Mouse (Mus musculus) megakaryocyte progenitor cell, adult 5-6 weeks (primary cell): Measurements from ENCODE around the gene Hecw1. TPM values are rescaled to one million over a fixed set of nuclear protein-coding genes. Genes with fewer than 3 reads are reported as not detected.

Source experiments
- ATAC-seq: replicated peaks from 2 replicates; pipeline ENCODE4 v1.8.0; 2016; ENCODE audit warnings: mild to moderate bottlenecking, moderate TSS enrichment, inconsistent platforms; ENCODE audit not compliant: poor library complexity
- total RNA-seq, 2 experiments: library from RNA; stranded (forward) in 1 of 2; stranded (reverse) in 1 of 2; fragments of 157-497, 149-512 nt in 1 of 2; fragments of 200-1000 nt in 1 of 2; gene quantifications; 2 replicates each; pipeline versions ENCODE4 v1.2.3 to v1.2.4; 2015 to 2017

Hecw1 gene
- total RNA-seq (2015) (not detected in 2 replicates), total RNA-seq (2017) (not detected in 2 replicates)

DNA sequence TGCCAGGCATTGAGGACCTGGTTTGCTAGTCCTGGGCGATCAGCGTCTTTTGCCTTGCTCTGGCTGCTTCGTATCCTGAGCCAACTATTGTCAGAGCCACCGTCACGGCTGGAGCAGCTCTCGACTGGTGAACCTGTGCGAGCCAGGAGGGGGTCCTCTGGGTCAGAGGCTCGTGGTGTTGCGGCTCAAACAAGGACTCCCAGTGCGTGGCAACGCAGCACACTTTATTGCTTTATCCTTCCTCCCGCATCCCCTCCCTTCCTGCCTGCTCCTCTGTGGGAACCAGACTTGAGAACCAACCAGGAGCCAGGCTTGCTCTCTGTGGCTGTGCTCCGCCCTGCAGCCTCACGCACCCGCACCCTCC is at the start of gene Hecw1:
Gene Hecw1, minus strand, starts transcription at position 323 of the 364 bp plus-strand sequence.
- ATAC-seq: peak; percentile 34

DNA sequence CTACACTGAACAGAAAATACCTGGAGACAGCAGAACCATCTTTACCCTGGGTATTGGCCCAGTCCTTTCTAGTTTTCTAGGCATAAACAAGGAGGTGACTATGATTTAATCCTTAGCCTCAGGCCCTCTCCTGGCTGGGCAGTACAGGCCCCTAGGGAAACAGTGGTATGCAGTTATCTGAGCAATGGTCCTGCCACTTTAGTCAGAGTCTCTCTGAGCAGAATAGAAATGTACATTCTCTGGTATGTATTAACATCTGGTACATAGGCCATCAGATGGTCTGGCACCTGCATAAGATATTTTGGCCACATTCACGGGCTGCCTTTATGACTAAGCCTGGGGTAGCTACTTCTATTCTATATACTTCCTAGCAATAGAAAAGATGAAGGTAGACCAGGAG is 38.3 kb upstream of the Hecw1 start:
- no peak for ATAC-seq

DNA sequence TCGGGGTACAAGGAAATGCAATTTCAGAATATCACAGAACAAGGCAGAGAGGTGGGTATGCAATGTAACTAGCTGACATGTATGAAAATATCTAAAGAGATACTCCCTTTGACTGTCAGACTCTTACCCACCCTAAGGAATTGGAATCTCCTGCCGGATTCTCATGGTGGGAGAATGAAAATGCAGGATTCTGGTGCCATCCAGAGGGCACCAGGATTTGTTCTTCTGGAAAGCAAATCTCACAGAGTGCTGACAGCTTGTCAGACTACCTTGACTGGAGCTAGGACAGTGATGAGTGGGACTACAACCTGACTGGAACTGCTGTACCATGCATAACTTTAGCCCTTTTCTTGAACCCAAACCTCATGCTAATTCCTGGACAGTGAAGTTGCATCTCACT is 29.6 kb upstream of the Hecw1 start:
- no peak for ATAC-seq

DNA sequence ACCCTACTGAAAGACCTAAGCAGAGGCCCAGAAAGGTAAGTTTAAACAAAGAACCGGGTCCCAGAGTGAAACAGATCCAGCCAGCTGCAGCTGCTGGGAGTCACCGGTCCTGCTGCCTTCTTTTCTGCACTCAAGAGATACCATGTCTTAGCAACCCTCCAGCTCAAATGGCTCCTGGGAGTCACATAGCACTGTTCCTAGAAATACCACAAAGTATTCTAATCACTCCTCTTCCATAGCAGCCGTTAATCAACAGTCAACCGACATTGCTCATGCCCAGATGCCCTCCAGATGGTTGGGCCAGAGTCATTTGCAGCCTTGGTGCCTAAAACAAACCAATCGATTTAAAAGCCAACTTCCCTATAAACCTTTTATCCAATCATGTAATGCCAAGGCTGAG is 19.8 kb upstream of the Hecw1 start:
- no peak for ATAC-seq

DNA sequence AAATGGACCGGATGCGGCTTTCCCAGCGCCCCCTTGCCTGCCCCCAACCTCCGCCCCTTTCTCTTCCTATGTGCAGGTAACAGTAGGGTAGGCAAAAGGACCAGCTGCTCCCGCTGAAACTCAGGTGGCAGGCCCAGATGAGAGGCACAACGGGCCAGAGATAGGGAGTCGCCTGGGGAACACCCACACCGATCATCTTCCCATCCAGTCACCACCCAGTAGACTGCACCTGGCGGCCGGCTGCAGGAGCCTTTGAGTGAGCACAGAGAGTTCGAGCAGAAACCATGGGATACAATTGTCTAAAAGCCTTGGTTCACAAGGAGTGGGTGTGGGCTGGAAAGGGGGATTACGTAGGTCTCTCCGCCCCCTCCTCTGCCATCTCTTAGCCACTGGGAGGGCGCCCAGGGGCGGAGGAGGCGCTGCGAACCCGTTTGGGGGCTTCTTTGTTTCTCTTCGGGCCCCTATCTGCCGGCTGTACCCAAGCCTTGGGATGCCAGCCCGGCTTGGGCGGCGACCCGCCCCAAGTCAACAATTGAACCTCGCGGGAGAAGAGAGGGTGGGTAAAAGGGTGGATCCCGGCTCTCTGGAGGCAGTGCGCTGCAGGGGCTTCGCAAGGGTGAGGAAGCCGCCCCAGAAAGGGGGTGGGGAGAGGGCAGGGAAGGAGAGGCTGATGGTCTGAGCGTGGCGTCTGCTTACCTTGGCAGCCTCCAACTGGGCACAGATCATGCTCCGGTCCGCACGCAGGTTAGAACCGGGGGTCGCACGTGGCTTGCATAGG is 711 bp downstream of the Hecw1 start:
- ATAC-seq: peak; percentile 9; the same call in 1 of the 2 replicates

DNA sequence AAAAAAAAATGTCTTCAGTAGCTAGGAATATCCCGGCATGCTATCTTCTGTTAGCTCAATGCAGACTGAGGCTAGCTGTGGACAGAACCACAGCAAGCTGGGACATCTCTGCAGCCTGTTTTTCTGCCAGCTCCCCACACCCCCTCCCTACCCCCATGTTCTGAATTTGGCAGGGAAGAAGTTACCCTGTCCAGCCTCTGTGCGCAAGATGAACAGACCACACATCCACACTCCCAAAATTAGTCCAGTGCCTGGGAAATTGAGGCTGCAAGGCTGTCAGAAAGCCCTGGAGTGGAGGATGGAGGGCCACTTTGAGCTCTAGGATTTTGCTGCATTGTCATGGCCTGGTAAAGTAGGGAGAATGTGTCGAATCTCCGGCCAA is 1.3 kb downstream of the Hecw1 start:
- no peak for ATAC-seq

DNA sequence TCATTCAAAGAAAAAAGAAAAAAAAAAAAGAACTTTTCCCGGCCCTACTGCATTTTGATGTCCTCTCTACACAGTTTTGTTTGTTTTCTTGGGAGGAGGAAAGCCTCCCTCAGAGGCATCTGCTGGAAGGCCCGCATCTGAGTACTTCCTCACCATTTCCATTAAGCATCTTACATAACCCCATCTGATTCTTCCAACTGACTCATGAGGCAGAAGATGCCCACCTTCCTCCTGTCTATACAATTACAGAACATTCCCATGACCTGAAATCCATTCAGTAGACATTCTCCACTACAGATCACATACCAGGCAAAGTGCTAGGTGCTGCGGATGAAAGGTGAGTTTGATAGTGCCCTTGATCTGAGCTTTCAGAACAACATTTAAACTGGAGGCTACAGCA is 3.4 kb downstream of the Hecw1 start:
- ATAC-seq: no peak

DNA sequence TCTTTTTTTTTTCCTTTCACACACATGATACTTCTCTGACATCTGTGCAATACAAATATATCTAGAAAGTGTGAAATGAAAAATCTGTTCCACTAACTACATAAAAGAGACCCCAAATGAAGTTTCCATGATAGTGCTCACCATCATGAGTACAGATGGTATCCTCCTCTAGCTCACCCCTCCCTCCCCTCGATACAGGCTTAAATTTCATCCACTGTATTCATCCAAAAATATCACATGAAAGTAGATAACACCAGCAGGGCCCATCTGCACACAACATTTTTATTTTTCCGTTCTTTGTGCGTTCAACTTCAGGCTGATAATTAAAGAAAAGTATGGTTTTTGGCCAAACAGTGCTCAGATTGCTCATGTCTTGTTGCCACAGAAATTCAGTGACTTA is 5.5 kb downstream of the Hecw1 start:
- ATAC-seq: no peak

DNA sequence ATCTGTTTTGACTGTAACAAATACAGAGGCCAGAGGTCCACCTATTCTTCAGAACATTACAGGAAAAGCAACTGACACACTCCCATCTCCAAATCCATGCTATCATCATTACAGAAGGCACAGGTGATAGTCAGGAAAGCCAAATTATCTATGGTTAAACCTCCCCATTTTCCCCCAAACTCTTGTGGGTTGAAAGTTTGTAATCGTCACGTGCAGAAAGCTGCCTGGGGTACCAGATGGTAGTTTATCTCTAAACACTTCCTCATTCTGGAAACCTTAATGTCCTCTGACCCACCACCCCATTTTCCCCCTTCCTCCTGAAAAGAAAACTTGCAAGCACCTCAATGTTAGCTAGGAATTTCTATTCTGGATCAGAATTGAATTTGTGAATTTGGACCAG is 7.9 kb downstream of the Hecw1 start:
- no peak for ATAC-seq

DNA sequence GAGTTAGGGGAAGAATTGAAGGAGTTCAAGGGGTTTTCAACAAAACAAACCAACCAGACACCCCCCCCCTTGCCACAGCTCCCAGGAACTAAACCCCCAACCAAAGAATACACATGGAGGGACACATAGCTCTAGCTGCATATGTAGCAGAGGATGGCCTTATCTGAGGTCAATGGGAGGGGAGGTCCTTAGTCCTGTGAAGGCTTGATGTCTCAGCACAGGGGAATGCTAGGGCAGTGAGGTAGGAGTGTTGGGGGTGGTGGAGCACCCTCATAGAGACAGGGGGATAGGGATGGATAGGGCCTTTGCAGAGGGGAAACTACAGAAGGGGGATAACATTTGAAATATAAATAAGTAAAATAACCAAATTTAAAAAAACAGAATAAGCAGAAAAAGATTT is 9.1 kb downstream of the Hecw1 start:
- no peak for ATAC-seq

DNA sequence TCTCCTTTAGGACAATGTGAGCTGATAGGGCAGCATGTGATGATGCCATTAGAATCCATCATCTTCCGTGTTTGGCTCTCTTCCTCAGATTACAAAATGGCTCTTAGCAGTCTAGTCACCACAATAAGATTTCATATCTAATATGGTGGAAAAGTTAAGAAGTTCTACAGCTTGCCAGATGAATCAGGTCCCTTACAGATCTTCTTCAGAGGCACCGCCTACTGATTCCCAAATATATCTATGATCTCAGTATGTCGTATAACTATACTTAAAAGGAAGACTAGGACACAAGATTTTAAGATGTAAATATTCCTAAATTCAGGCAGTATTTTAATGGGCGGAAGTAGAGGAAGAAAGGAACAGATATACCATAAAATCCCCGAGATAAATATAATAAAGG is 16.3 kb downstream of the Hecw1 start:
- ATAC-seq: no peak

DNA sequence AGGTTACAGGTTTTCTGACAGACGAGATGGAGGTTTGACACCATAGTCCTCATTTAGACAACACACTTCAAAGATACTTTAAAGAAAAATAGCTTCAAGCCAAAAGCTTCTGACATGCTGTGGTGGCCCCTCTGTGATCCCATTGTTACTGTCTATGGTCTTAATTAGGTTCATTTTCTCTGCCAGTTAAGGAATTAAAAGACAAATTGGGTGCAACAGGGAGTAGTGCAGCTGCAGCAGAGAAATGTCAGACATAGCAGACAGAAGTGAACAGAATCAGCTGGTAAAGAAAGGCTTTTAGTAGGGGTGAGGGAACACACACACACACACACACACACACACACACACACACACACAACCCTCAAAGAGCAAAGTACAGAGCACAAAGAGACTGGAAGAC is 22.8 kb downstream of the Hecw1 start:
- ATAC-seq: no peak

DNA sequence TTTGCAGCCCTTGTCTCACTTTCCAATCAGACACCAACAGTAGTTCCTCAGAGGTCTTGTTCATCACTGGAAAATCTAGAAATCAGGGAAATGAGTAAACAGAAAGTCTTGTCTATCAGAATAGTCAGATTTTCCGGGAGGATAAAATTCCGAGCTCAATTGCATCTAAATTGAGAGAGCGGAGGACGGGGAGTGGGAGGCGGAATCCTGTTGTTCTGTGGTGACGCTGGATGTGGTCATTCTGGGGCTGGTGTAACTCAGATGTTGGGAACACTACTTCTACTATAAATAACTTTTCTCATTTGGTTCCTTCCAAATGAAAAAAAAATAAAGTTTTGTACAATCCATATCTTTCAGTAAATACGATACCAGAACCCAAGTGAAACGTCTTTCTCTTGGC is 24.2 kb downstream of the Hecw1 start:
- ATAC-seq: no peak

DNA sequence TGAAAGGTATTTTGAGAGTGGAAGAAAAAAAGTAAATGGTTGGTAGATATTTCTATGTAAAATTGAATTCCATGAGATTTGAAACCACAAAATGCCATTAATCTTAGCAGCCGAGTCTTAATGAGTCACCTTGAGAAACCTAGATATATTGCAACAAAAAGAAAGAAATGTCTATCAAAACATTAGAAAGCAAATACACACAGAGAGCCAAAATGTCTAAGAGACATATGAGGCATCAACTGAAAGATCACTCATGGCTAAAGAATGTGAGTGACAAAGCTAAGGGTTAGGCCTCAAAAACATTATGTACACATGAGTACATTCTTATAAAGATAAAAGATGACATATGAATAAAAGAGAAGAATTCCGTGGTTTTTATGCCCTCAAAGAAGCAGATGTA is 26.1 kb downstream of the Hecw1 start:
- no peak for ATAC-seq

DNA sequence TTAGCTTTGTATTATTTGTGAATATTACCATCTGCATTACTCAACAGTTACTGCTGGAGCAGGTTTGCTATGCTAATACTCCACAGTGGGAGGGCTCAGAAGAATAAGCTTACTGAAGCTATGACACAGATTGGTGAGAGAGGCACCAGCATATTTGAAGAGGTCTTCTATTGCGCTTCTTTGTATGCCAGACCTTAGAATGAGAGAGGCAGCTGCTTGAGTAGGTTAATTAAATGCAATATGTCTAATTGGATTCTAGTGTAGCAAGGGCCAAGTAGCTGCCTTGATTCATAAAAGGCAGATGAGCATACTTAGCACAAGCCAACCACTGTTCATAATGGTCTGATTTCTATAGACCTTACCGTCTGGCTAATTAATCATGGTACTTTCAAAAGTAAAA is 35.2 kb downstream of the Hecw1 start:
- ATAC-seq: no peak

DNA sequence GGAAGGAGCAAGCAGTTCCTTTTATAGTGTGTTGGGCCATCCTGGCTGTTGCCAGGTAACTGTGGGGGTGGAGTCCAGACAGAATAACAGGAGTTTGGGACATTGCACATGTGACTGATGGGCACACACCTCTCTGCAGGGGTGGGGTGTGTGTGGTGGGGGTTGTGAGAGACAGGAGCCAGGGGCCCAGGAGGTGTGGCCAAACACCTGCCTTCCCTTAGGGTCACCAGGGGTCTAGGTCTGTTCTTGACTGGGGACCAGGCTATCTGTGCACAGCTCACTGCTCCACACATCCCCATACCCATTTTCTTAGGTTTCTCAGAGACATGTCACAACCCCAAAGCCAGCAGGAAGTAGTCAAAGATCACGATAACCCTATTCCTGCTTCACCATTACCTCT is 51.9 kb downstream of the Hecw1 start:
- ATAC-seq: no peak

DNA sequence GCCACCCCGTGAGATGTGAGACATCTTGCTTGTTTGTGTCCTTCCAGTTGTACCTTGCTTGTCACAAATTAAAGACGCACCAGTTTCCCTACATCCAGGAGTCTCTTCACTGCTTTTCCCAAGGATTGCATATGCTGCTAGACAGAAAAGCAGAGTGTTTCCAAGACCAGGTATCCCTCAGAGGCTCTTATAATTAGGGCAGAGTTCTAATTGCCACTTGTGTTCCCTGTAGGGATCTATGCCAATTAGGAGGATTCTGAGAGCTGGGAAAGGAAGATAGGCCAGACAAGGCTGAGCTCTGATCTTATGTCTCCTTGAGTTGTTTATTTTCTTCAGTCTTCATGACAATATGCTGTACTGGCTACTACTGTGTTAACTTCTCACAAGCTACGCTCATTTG is 55.5 kb downstream of the Hecw1 start:
- ATAC-seq: no peak

DNA sequence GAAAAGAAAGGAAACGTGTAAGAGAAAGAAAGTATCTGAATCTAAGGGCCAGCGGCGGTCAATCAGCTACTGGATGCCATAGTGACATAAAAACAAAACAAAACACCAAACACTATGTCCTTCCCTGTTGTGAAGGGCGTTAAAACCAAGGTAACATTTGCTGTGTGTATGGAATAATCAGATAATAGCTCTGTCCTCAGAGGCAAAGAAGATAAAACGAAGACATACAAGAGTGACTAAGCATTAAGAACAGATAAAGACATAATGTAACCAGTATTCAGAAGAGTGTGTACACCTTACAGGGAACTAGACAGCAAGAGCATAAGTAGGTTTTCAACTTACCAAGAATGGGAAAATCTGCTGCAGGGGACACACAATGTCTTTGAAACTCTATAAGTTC is 62.0 kb downstream of the Hecw1 start:
- ATAC-seq: no peak

DNA sequence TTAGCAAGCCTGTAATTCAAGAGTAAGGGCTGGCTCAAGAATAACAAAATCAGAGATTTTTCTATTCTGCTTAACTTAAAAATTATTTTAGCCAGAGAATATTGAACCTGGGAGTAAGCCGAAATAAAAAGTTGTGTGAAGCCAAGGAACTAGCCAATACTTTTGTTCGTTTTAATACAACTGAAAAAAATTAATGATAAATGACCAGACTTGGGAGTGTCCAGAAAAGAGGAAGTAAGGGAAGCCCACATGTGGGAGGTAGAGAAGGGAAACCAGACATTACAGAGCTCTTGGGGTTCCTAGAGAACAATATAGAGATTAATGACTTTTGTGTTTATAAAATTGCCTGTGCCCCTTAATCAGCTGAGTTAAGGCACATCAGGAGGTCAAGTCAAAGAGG is 66.0 kb downstream of the Hecw1 start:
- ATAC-seq: no peak

DNA sequence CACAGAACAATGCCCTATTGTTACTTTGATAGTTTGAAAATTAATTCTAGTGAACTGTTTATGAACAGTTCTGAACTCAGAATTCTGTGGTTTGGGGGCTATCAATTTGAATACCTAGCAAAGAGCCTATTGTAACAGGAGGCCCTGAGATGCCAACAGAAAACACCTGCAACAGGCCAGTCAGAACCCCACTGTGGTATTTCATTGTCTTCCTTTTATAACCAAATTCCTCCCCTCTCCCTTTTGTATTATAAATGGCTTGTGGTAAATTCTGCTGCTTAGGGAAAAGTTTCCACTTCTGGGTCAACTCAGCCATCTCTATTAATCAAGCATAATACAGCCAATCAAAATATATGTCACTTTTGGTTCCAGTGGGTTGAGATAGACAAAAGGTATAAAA is 83.5 kb downstream of the Hecw1 start:
- no peak for ATAC-seq

DNA sequence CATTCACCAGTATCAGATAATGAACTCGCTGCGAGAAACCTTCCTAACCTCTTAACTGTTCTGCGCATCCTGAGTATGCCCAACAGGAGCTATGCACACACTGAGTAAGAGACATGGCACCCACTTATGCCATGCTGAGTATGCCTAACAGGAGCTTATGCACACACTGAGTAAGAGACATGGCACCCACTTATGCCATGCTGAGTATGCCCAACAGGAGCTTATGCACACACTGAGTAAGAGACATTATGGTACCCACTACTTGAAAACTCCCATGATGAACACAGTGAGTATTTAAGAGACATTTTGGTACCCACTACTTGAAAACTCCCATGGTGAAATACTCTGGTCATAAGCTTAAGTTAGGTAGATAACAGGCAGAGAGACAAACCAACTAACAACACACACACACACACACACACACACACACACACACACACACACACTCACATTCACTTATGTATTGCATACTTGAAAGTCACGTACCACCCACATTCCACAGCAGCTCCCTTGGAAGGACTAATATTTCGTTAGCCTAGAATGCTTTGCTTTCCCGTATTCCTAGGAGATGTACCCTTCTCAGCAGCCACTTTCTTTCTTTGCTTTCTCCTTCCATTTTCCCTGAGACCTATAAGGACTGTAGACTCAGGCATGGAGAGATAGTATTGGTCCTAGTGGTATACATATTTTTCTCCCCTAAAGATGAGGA is 94.0 kb downstream of the Hecw1 start:
- ATAC-seq: no peak

DNA sequence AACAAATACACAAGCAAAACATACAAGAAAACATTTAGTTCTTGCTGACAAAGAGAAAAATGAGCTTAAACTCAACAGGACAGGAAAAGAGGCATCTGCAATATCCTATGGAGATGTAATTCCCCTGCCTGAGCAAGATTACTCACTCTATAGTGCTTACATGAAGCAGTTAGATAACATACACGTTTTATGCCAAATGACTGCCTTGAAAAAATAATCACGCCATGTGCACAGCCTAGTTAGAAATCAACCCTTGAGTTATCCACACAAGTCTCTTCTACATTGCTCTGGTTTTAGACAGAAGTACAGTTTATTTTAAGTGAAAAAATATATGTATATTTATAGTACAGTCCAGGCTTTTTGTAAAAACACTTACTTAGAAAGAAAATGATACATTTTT is 98.2 kb downstream of the Hecw1 start:
- ATAC-seq: no peak

DNA sequence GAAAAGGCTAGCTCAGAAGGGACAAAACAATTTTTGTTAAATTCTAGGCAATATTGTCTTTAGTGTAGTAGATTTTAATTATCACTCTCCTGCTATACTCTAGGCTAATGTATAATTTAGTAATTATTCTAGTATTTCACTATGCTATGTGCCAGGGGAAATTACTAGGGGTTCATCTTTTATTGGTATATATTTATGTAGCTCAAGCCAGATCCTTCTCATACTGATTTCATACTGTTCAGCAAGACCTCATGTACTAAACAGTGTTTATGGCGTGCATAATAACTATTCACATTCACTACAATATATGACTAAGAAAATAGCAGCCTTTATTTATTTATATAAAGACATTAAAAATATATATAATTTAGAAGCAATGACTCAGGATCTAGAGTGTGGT is 109.6 kb downstream of the Hecw1 start:
- no peak for ATAC-seq
